Mouse (Mus musculus): Measurements from ENCODE around the gene Gm21996. TPM values are rescaled to one million over a fixed set of nuclear protein-coding genes. Genes with fewer than 3 reads are reported as not detected.

The Gm21996 gene
- not detected for polyA plus RNA-seq (2017; shearing (Covaris generic))

GRCm38 (mm10) chrY:89745432-89745831 is at the start of gene Gm21996:
Gene Gm21996 (minus strand): TSS chrY:89745532.

